Mouse (Mus musculus): ENCODE results near the gene Cpeb4.

Gene Cpeb4

DNA sequence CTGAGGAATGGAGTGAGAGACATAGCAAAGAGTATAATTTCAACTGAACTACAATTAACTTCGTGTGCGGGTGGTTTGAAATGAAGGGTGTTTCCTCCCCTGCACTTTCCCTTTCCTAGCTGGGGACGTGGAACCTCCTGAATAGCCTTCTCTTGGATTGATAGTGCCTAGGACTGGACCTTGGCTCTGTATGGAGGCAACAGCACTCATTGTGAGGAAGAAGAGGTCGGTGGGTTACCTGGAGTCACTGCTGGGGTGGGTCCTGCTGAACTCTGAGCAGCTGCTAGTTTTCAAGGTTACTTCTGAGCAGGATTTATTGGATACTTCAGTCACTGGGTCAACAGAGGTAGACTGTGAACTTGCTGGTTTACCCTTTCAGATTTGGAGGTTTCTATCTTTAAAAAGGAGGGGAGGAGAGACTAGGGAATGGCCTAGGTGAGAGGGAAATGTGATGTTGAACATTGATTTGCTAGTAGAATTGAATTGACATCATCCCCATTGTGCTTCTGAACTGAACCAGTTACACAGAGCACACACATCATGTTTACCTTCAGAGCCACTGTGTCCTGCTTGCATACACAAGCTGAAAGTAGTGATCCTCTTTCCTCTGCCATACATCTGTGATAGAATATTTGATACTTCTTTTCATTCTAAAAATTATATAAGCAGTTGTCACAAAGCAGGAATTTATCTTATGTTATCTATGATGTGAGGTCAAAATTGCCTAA lies 24.2 kb downstream of the Cpeb4 start:
- in situ Hi-C loops (cut with MboI, MseI) = no loop called here

DNA sequence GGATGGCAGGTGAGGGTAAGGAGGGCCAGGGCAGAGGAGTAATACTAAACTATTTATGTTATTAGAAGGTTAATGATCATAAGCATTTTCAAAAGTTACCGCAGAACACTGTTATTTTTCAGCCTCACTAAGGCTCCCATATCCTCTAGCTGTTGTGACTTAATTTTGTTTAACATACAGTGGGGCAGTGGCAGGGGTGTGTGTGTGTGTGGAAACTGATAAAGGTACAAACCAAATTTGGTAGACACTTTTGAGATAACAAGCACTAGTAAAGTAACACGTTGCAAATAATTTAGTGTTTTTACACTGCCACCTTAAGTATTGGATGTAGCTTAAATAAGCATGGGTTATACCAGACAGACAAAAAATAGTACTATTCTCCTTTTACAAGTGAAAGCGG lies 24.9 kb downstream of the Cpeb4 start:
- in situ Hi-C loops (cut with MboI, MseI) = no loop called here

DNA sequence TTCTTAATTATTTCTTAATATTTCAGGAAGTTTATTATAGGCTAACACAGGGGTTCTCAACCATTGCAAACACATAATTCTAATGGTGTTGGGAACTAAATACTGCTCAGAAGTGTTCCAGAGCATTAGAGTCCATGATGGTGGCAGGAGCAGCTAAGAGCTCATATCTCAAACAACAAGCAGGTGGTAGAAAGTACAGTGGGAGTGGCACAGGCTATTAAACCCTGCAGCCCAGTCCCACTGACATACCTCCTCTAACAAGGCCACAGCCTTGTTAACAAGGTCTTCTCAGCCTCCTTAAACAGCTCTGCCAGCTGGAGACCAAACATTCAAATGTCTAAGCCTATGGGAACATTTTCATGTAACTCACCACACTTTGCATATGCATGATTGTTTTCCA lies 27.2 kb downstream of the Cpeb4 start:
- in situ Hi-C loops (cut with MboI, MseI) = no loop called here

DNA sequence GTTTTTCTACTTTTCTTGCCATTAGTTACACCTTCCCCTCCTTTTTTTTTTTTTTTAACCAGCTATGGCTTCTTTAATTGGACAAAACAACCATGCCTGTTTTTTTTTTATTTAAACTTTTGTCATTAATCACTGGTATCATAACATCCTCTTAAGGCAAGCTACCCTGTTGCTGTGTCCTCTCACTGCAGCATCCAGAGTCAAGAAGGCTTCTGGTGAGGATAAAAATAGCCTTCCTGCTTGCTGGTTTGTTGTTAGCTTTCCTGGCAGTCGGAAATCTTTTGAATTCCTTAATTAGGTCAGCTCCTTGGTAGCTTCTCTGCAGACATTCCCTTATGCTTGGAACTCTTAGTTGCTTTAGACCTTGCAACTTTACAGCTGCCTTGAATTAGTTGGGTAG lies 28.7 kb downstream of the Cpeb4 start:
- in situ Hi-C loops (cut with MboI, MseI) = no loop called here

DNA sequence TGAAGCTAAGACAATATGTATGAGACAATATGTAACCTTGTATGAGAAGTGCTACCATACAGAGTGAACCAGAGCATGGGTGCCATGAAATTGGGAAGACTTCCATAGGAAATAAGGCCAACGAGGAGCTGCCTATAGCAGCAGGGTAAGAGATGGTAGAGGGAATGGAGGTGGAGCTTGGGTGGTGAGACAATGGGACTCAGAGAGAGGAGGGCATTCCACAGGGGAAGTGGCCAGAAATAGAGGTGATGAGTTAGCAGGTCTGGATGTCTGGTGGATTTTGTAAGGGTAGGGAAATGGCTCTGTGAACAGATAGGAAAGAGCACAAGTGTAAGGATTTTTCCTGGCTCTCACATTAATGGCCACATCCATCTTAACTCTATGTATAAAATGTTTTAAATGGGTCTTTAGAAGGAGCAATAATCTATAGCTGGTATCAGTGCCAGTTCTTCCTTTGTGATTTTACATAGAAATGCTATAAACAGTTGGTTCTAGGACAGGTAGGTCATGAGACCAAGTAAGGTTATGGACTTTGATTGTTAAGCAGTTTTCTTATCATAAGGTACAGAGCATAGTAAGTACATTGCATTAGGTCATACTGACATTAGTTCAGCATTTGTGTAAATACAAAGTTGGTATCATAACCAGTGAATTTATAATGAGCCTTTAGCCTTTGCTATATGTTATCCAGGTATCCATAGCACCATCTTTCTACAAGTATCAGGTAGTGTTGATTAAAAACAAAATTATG lies 30.4 kb downstream of the Cpeb4 start:
- in situ Hi-C loops (cut with MboI, MseI) = no loop called here

DNA sequence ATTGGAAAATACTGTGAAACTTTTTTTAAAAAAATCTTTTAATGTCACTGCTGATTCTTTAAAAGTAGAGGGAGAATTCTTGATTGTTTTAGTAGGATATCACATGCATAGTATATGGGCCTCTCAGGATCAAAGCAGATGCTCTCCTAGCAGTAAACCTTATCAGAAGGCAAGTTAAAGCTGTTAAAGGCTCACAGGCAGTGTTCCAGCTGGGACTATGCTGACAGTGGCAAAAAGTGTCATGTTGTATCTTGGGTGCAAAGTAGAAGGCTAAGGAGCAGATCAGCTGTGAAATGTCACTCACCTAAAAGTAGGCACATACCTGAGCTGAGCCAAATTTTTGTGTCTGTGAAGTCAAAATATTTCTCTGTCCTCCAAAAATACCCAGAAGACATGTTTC lies 34.5 kb downstream of the Cpeb4 start:
- in situ Hi-C loops (cut with MboI, MseI) = no loop called here

DNA sequence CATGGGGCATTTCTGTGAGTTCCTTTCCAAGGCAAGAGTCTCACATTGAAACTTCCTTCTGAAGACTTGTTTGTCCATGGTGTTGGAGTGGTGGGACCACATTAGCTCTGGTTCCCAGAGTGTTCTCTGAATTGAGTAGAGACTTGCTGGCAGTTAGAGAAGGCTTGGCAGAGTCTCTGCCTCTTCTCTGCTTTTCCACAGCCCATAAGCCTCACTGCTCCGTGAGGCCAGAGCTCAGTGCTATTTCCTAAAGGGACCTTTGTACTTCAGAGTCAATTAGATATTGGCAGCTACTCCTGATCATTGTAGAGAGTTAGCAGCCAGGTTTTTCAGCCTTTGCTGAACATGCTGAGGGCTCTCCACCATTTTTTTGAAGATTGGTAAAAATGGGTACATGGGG lies 35.6 kb downstream of the Cpeb4 start:
- in situ Hi-C loops (cut with MboI, MseI) = no loop called here

DNA sequence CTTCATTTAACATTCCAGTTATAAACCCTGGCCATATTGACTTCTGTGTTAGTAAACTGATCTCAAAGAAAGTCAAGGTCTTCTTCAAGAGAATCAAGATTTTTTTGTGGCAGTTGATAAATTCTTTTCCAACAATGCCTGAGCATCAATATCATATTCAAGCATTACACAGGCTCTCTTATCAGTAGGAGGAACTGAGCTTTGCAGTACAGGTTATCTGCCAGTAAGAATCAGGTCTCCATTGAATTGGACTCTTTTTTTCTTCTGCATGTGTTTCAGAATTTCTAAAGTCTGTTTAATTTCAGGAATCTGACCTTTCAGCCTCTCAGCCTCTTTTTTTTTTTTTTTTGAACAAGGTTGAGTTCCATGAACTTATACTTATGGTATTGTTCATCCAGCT lies 40.9 kb downstream of the Cpeb4 start:
- in situ Hi-C loops (cut with MboI, MseI) = no loop called here

DNA sequence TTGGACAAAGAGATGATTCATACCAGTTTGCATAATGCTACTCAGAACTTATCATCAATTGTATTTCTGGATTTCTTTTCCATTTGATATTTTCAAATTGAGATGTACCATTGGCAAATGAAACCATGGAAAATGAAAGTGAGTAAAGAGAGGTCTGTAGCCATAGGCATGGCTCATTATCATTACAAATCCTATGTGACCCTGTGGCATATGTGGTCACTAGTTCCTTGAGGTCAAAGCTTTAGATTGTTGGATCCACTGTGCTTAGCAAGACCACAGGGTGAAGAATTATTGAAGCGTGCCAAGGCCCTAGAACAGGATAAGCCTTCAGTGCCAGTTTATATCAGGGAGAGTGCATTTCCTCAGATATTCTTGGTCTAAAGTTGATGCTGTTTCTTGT lies 45.8 kb downstream of the Cpeb4 start:
- in situ Hi-C loops (cut with MboI, MseI) = no loop called here

DNA sequence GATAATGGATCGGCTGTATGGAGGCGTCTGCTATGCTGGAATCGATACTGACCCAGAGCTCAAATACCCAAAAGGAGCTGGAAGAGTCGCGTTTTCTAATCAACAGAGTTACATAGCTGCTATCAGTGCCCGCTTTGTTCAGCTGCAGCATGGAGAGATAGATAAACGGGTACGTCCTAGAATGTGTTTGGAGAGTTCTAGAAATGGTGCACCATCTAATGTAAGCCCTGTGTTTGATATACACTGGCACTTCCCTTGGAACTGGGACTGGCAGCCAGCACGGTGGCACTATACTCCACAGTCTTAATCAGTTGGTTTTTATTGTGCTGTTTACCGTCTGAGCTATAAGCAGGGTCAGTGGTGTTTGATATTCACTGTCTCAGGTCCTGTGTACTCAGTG lies 58.0 kb downstream of the Cpeb4 start:
- in situ Hi-C loops (cut with MboI, MseI) = no loop called here

DNA sequence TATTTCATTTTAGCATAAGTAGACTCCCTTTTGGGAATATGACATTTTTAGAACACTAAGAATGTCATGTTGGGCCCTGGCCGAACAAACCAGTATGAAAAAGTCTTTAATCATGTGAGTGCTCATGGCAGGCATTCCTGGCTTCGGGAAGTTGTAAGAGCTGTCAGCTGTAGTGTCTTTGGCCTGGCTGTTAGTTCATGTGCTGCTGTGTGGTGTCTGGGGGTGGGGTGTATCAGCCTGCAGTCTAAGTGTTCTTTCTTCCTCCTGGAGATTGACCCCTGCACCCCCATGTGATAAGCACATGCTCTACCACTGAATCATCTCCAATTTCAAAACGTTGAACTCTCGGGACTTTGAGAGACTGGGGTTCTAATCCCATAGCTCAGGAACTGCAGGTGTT lies 63.6 kb downstream of the Cpeb4 start:
- in situ Hi-C loops (cut with MboI, MseI) = no loop called here

DNA sequence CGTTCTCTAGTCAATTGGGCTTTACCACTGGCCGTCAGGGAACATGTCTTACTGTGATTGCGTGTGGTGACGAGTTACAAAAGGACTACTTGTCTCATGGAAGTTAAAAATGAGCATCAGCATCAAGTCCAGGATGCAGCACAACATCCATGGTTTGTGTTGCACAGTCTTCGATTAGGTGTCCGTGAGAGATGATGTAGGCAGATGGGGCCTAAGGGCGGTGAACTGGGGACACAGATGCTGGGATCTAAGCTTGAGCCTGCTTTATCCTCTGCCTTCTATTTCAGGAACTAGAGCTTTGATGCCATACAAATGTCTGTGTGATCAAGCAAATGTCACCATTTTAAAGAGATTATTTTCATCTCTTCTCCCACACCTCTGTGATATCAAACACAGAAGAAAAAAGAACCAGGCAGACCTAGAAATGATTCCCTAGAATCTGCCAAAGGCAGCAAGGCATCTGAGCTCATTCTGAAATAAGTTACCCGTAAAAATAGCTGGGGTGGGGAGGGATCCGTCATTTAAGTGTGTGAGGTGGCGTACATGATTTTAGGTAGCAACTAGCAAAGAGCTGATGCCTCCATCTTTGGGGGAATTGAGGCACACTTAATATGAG lies 65.0 kb downstream of the Cpeb4 start:
- in situ Hi-C loops (cut with MboI, MseI) = no loop called here

DNA sequence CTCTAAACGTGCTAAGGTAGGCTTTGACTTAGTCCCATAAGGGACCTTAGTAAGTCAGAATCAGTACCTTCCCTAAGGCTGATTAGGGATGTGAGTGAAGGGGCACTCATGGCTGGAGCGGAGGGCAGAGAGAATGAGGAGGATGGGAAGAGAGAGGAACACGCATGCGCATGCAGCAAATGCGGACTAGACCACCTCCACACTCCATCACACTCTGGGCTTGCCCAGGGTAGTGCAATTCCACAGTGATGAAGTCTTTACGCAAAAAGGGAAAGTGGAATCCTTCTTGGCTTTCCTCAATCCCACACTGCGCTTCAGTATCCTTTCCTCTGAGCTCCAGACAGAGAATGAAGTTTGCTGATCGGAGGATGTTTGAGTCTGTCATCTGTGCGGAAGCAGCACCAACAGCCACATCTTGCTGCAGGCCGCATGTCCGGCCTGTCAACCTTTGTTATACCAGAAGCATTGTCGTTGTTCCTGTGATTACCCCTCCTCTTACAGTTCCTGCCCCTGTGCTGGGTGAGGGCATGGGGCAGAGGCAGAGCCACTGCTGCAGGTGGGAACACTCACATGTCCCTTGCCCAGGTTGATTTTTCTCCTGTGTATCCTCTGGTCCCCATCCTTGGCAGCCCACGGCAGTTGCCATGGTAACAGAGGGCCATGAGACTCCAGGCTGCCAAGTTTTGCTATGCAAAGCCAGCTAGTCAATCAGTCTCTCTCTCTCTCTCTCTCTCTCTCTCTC lies 69.1 kb downstream of the Cpeb4 start:
- in situ Hi-C loops (cut with MboI, MseI) = no loop called here

DNA sequence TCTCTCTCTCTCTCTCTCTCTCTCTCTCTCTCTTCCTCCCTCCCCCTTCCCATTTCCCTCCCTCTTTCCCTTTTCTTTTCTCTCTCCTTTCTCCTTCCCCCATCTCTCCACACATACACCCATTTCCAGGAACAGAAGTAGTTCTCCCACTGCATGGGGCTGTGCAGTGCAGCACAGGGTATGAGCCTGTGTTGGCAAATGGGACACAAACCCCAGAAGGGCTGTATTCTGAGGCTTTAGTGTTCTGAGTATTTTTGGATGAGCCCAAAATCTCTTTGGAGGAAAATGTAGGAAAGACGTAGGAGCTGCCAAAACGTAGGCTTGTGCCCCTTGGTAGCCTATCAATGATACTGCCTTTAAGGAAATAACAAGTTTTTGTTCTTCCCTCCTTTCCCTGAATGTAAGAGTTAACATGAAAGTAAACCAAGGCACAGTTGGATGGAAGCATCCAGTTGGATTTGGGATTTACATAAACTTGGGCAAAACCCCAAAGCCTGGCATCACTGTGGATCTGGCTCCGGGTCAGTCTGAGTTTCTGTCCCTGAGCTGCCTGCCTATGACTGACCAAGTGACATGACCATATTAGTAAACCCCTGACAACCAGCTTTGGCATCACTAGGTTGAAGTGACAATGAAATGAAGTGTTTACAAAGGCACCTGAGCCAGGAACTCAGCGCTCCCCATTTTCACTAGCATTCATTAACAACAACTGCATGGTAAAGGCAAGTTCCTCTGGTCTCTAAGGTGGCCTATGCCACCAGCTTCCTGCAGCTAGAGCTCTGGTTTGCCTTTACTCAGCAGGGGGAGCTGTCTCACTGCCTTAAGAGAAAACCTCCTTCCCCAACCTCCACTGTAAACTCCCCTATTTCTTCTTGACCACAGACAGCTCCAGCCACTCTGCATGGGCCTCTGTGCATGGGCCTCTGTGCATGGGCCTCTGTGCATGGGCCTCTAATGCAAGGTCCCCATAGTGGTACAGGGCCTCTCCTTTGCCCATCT lies 69.9 kb downstream of the Cpeb4 start:
- in situ Hi-C loops (cut with MboI, MseI) = no loop called here

DNA sequence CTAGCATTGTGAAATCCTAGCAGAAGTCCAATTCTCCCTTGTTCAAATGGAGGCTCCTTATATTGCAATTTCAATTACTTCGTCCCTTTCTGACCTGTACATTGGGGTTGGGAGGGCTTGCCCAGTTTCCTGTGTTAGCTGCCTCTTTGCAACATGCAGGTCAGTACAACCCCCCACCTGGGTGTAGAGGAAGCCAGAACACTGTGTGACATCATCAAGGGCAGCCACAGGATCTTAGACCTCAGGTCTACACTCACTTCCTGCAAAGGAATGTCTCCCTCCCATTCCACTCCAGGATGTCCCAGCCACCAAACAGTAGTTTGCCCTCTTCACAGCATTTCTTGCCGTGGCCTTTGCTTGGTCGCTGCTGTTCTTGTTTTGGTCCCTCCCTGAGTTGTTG lies 73.5 kb downstream of the Cpeb4 start:
- in situ Hi-C loops (cut with MboI, MseI) = no loop called here

DNA sequence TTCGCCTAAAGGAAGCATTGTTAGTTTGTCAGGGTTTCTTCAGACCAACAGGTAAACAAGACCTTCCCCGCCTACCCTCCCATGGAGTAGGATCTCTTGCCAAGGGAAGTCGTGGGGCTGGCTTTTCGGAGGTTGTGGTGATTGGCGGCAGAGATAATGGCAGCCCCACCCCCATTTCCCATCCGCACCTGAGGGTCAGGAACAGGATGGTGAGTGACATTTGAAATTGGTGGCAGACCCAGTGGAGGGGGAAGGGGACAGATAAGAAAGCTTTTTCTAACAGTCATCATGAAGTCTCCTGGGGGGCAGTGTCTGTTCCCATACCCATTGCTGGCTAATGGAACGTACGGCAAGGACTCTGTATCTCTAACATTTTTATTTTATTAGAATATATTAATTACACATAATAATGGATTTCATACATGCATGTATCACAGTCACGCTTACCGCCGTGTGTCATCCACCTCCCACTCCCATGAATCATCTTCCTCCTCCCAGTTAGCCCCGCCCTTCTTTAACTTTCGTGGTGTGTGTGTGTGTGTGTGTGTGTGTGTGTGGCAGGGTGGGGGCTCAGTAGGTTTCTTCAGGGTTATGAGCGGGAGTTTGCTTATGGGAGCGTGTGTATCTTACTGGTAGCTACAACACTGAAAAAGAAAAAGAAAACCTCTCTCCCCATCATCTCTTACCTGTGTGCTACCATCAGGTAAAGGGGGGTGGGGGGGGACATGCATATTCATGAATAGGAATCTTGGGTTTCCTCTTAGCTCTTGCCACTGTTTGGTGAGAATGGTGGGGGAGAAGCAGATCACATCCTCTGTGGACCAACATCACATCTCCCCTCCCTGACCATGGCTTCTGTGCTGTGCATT lies 76.7 kb downstream of the Cpeb4 start:
- in situ Hi-C loops (cut with MboI, MseI) = no loop called here

DNA sequence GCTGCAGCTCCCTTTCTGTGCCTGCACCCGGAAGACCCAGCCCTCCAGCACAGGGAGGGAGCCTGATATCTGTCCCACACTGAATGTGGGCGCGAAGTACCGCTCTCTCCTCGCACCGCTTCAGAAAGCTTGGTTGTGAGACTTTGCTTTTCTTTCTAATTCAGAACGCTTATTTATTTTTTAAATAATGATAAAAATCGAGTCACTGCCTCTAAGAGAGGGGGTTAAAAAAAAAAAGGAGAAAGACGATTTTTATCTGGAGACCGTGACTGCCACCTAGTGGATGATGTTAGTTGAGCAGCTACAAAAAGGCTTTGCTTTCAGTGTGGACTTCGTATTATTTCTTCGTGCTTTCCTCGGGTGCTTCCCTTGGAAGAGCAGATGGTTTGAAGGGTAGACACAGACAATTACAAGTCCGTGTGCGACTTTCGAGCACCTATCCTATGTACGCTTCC lies 77.3 kb downstream of the Cpeb4 start:
- in situ Hi-C loops (cut with MboI, MseI) = no loop called here

DNA sequence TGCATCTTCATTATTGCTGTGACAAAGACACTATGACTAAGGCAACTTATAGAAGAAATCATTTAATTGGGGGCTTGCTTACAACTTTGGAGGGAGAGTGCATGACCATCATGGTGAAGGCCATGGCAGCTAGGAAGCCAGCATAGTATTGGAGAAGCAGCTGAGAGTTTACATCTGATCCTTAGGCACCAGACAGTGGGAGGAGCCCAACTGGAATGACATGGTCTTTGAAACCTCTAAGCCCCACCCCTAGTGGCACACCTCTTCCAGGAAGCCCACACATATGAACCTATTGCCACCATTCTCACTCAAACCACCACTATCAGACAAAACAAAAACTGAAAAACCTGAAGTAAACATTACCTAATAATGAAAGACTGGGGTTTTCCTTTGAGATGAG lies 88.1 kb downstream of the Cpeb4 start:
- in situ Hi-C loops (cut with MboI, MseI) = no loop called here

DNA sequence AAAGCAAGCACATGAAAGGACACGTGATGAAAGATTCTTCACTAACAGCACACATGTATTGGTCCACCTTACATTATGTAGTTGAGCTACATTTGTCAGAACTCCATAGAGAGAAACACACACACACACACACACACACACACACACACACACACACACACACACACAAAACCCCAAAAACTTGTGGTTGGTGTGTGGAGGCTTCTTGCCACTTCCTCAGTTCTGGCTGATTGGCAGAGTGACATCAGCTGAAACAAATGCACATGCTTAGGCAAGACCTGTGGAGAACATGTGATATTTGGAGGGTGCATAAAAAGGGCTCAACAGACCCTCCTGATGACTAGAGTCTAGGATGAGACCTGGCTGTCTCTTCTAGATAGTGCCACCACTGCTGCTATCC lies 92.0 kb downstream of the Cpeb4 start:
- in situ Hi-C loops (cut with MboI, MseI) = no loop called here

Measured in T-helper 2 cell (primary cell).